ENCODE assay signal across 8 mouse cellular contexts in the genomic region with DNA sequence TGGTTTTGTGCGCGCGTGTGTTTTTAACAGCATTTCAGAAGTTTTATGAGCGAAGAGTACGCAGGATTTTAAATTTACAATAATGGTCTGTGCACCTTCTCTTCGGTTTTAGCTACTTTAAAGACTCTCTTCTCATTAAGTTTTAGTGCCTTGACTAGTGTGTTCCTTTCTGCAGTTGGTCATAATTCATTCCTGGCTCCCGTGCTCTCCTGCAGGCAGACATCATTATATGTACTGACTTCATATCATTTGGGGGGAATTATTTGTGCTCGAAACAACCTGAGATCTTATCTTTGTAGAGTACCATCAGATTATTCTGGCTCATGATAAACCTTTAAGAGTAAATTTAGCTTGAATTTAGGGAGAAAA. TPM values are rescaled to one million over a fixed set of nuclear protein-coding genes. Genes with fewer than 3 reads are reported as not detected.
DNase-seq lines count a peak whose midpoint lies in the region; ATAC-seq and TF ChIP-seq lines count a peak whose summit lies in the region.
"Had no signal": no experiment of that assay in that cellular context is flagged by ENCODE, and none has a peak within 500 bp of the region (broad histone marks: within the 10 kb centered on the region; RNA-seq: fewer than 3 reads in every experiment).

No protein-coding gene starts in this region.

- peak overlapping the region; percentile 42 for H3K4me3 ChIP-seq in layer of hippocampus, adult 2 months
- peak overlapping the region; percentile 21 for H3K4me3 ChIP-seq in forebrain, embryonic 16.5 days (replicated peaks; ENCODE audit: low read length)
- H3K4me3 ChIP-seq in limb, embryonic 14.5 days (replicated peaks; ENCODE audit: low read length): peak overlapping the region; percentile 27
- peak overlapping the region; percentile 35 for H3K4me3 ChIP-seq in neural tube, embryonic 15.5 days (replicated peaks)

- H3K27ac ChIP-seq in layer of hippocampus, adult 2 months: no peak overlapping the region
- no peak overlapping the region for H3K27ac ChIP-seq in forebrain, embryonic 16.5 days (ENCODE audit: low read length)
- no peak overlapping the region for H3K27ac ChIP-seq in limb, embryonic 14.5 days (replicated peaks; ENCODE audit: low read depth, low read length)
- H3K27ac ChIP-seq in neural tube, embryonic 15.5 days (replicated peaks): no peak overlapping the region

- no peak overlapping the region for H3K9ac ChIP-seq in forebrain, embryonic 16.5 days (replicated peaks; ENCODE audit: low read depth, low read length)
- H3K9ac ChIP-seq in limb, embryonic 14.5 days (ENCODE audit: low read depth, low read length, severe bottlenecking): no peak overlapping the region
- no peak overlapping the region for H3K9ac ChIP-seq in neural tube, embryonic 15.5 days (replicated peaks)

- WGBS in forebrain, embryonic 16.5 days: 62% methylated on average over 8 of the region's 8 CpGs
- WGBS in limb, embryonic 14.5 days: 10% methylated on average over 8 of the region's 8 CpGs
- 19% methylated on average over 8 of the region's 8 CpGs for WGBS in neural tube, embryonic 15.5 days

- H3K4me1 ChIP-seq in forebrain, embryonic 16.5 days (replicated peaks; ENCODE audit: control insufficient read depth, insufficient read depth, low read length): peaks cover 8% of the 10 kb centered on the region
- peaks cover 22% of the 10 kb centered on the region for H3K4me1 ChIP-seq in limb, embryonic 14.5 days (ENCODE audit: control insufficient read depth, insufficient read depth, low read length)
- peaks cover 18% of the 10 kb centered on the region for H3K4me1 ChIP-seq in neural tube, embryonic 15.5 days

- TF ChIP-seq CTCF in layer of hippocampus, adult 2 months (conservative IDR thresholded peaks at IDR 0.05): no peak

- TF ChIP-seq POLR2A in limb, embryonic 14.5 days (IDR thresholded peaks at IDR 0.05; ENCODE audit: borderline replicate concordance, extremely low read depth, insufficient read depth, insufficient read length): no peak

- ATAC-seq in forebrain, embryonic 16.5 days: no peak; the same call in 1 of the 2 replicates
- peak; percentile 21; the same call in 1 of the 2 replicates for ATAC-seq in limb, embryonic 14.5 days (ENCODE audit: low FRiP score, low read depth)
- peak; percentile 64 for ATAC-seq in neural tube, embryonic 15.5 days (ENCODE audit: low FRiP score)

- no peaks in the 10 kb centered on the region for H3K9me3 ChIP-seq in forebrain, embryonic 16.5 days (ENCODE audit: control insufficient read depth, low read length)
- no peaks in the 10 kb centered on the region for H3K9me3 ChIP-seq in limb, embryonic 14.5 days (ENCODE audit: control insufficient read depth, low read length)
- no peaks in the 10 kb centered on the region for H3K9me3 ChIP-seq in neural tube, embryonic 15.5 days (replicated peaks)
- H3K9me3 ChIP-seq: G1E had no signal

- peak overlapping the region; percentile 48 for H3K4me2 ChIP-seq in forebrain, embryonic 16.5 days (ENCODE audit: low read length)
- peak overlapping the region; percentile 55 for H3K4me2 ChIP-seq in limb, embryonic 14.5 days (replicated peaks; ENCODE audit: low read depth, low read length, severe bottlenecking)
- H3K4me2 ChIP-seq in neural tube, embryonic 15.5 days: peak overlapping the region; percentile 66

- H3K36me3 ChIP-seq in forebrain, embryonic 16.5 days (ENCODE audit: control insufficient read depth, insufficient read depth): no peaks in the 10 kb centered on the region
- peaks cover 22% of the 10 kb centered on the region for H3K36me3 ChIP-seq in limb, embryonic 14.5 days (ENCODE audit: control insufficient read depth, insufficient read depth, low read length)
- 0 out of 2 replicates have a peak, but pooled peaks cover 3% of the 10 kb centered on the region for H3K36me3 ChIP-seq in neural tube, embryonic 15.5 days

- no peak for DNase-seq in layer of hippocampus, adult 2 months (ENCODE audit: low spot score in 2 of 2)
- no peak for DNase-seq in layer of hippocampus, adult 11-12 months (ENCODE audit: low spot score)
- no peak for DNase-seq in limb, embryonic 14.5 days (ENCODE audit: low spot score)
- no peak for DNase-seq in layer of hippocampus, adult 9-11 months
- DNase-seq in layer of hippocampus, postnatal 14 days (ENCODE audit: low spot score in 2 of 2): no peak

- no peaks in the 10 kb centered on the region; the same call in 1 of the 2 replicates for H3K27me3 ChIP-seq in forebrain, embryonic 16.5 days (replicated peaks; ENCODE audit: control insufficient read depth, insufficient read depth, low read length)
- no peaks in the 10 kb centered on the region for H3K27me3 ChIP-seq in limb, embryonic 14.5 days (ENCODE audit: control insufficient read depth, insufficient read depth, low read length)
- H3K27me3 ChIP-seq in neural tube, embryonic 15.5 days (replicated peaks): 0 out of 2 replicates have a peak, but pooled peaks cover 7% of the 10 kb centered on the region

RNA-seq across cellular contexts. Expression of a gene that starts 12.1 kb away (rescaled TPM):
- 10 to 100 TPM; 31.3 to 33.3 TPM for total RNA-seq in layer of hippocampus, adult 2 months (2021)
- polyA plus RNA-seq in forebrain, embryonic 16.5 days (2015; fragmentation: Nextera tagmentation; extraction: Ambion mirVana): 33.3 and 33.8 TPM in 2 replicates
- polyA plus RNA-seq in limb, embryonic 14.5 days (2012; rRNA removed): 27.5 and 30.6 TPM in 2 replicates
- polyA plus RNA-seq in limb, embryonic 14.5 days (2014; fragmentation: Nextera tagmentation; extraction: Ambion mirVana): 32.2 and 32.6 TPM in 2 replicates
- 25.7 and 25.8 TPM in 2 replicates for polyA plus RNA-seq in neural tube, embryonic 15.5 days (2015; fragmentation: Nextera tagmentation; extraction: Ambion mirVana)
- total RNA-seq in layer of hippocampus, postnatal 14 days (2021): 10 to 100 TPM; 23.8 to 24.8 TPM

RNA-seq across cellular contexts. Expression of a gene that starts 12.4 kb away (rescaled TPM):
- total RNA-seq in layer of hippocampus, adult 2 months (2021): 1 to 10 TPM; 9.0 to 9.2 TPM
- polyA plus RNA-seq in forebrain, embryonic 16.5 days (2015; fragmentation: Nextera tagmentation; extraction: Ambion mirVana): 2.2 and 2.6 TPM in 2 replicates
- polyA plus RNA-seq in limb, embryonic 14.5 days (2012; rRNA removed): 8.4 and 10.2 TPM in 2 replicates
- polyA plus RNA-seq in limb, embryonic 14.5 days (2014; fragmentation: Nextera tagmentation; extraction: Ambion mirVana): 4.8 and 5.3 TPM in 2 replicates
- polyA plus RNA-seq in neural tube, embryonic 15.5 days (2015; fragmentation: Nextera tagmentation; extraction: Ambion mirVana): 2.0 and 2.4 TPM in 2 replicates
- total RNA-seq in layer of hippocampus, postnatal 14 days (2021): 1 to 10 TPM; 7.5 to 8.2 TPM
